In genomic region chr10:122578209-122579001, GRCm38 (mm10) we compare ENCODE assay signal across 8 mouse cellular contexts.
DNase-seq lines count a peak whose midpoint lies in the region; ATAC-seq and TF ChIP-seq lines count a peak whose summit lies in the region.

No protein-coding gene starts in this region.

- H3K27me3 ChIP-seq in testis, adult 2 months (ENCODE audit: control insufficient read depth, insufficient read depth, low read length): no peaks in the 10 kb centered on the region
- no peaks in the 10 kb centered on the region for H3K27me3 ChIP-seq in liver, embryonic 14.5 days (ENCODE audit: control insufficient read depth, insufficient read depth, low read length)
- H3K27me3 ChIP-seq in hindbrain, embryonic 13.5 days: no peaks in the 10 kb centered on the region

- peak; percentile 12; the same call in 1 of the 2 replicates for TF ChIP-seq CTCF in testis, adult 2 months (IDR thresholded peaks at IDR 0.05; ENCODE audit: control insufficient read depth, insufficient read depth, insufficient replicate concordance, low read depth, low read length)
- TF ChIP-seq CTCF in liver, embryonic 14.5 days (IDR thresholded peaks at IDR 0.05; ENCODE audit: low read depth): peak; percentile 51
- TF ChIP-seq CTCF in gastrocnemius, adult 2 months (IDR thresholded peaks at IDR 0.05): no peak

- ATAC-seq in cerebellum, adult (ENCODE audit: insufficient number of reproducible peaks, low FRiP score, low TSS enrichment): no peak
- ATAC-seq in liver, embryonic 14.5 days (ENCODE audit: insufficient read depth): no peak
- no peak for ATAC-seq in hindbrain, embryonic 13.5 days (ENCODE audit: low FRiP score)

- no peak overlapping the region for H3K4me3 ChIP-seq in testis, adult 2 months (ENCODE audit: control insufficient read depth, low read depth, low read length)
- H3K4me3 ChIP-seq in liver, embryonic 14.5 days (ENCODE audit: insufficient read depth in 1 of 2, low read depth in 2 of 2, low read length in 2 of 2): no peak overlapping the region
- H3K4me3 ChIP-seq in gastrocnemius, adult 2 months: no peak overlapping the region
- no peak overlapping the region for H3K4me3 ChIP-seq in hindbrain, embryonic 13.5 days

- H3K9me3 ChIP-seq in liver, embryonic 14.5 days (ENCODE audit: control insufficient read depth, low read length): no peaks in the 10 kb centered on the region
- H3K9me3 ChIP-seq in hindbrain, embryonic 13.5 days: no peaks in the 10 kb centered on the region

- no peaks in the 10 kb centered on the region for H3K36me3 ChIP-seq in testis, adult 2 months (ENCODE audit: control insufficient read depth, insufficient read depth, low read length)
- no peaks in the 10 kb centered on the region for H3K36me3 ChIP-seq in liver, embryonic 14.5 days (replicated peaks; ENCODE audit: control insufficient read depth, insufficient read depth, low read depth)
- H3K36me3 ChIP-seq in hindbrain, embryonic 13.5 days: no peaks in the 10 kb centered on the region

- TF ChIP-seq POLR2A in testis, adult 2 months (IDR thresholded peaks at IDR 0.05; ENCODE audit: control insufficient read depth, low read depth, low read length): no peak

- TF ChIP-seq EP300 in liver, embryonic 14.5 days (IDR thresholded peaks at IDR 0.05; ENCODE audit: low read depth): no peak

- no peak overlapping the region for H3K4me2 ChIP-seq in liver, embryonic 14.5 days (ENCODE audit: low read depth)
- no peak overlapping the region for H3K4me2 ChIP-seq in hindbrain, embryonic 13.5 days

- H3K9ac ChIP-seq in liver, embryonic 14.5 days (replicated peaks): no peak overlapping the region
- H3K9ac ChIP-seq in hindbrain, embryonic 13.5 days: no peak overlapping the region

- H3K27ac ChIP-seq in testis, adult 2 months (ENCODE audit: control insufficient read depth, insufficient read depth, low read depth, low read length): no peak overlapping the region
- H3K27ac ChIP-seq in liver, embryonic 14.5 days: no peak overlapping the region
- no peak overlapping the region for H3K27ac ChIP-seq in gastrocnemius, adult 2 months
- H3K27ac ChIP-seq in hindbrain, embryonic 13.5 days: no peak overlapping the region

- peak; percentile 21 to 60 for DNase-seq in cerebellum, postnatal 14 days
- no peak for DNase-seq in testis, postnatal 10 days (ENCODE audit: low spot score)
- DNase-seq in liver, embryonic 14.5 days (ENCODE audit: low read depth in 3 of 3, low spot score in 3 of 3): no peak
- no peak for DNase-seq in gastrocnemius, adult 2 months
- no peak for DNase-seq in layer of hippocampus, postnatal 25 days (ENCODE audit: extremely low spot score in 1 of 2, low spot score in 1 of 2)

- H3K4me1 ChIP-seq in testis, adult 2 months (ENCODE audit: control insufficient read depth, insufficient read depth, low read length): peaks cover 2% of the 10 kb centered on the region; the same call in 1 of the 2 replicates
- no peaks in the 10 kb centered on the region for H3K4me1 ChIP-seq in liver, embryonic 14.5 days (replicated peaks; ENCODE audit: control insufficient read depth in 2 of 2, insufficient read depth in 2 of 2, low read length in 1 of 2)
- H3K4me1 ChIP-seq in hindbrain, embryonic 13.5 days (replicated peaks): no peaks in the 10 kb centered on the region

- intact Hi-C loops in gastrocnemius, adult 2 months (cut with DNase I): no loop called here

- WGBS in liver, embryonic 14.5 days (ENCODE audit: insufficient replicate concordance): 45% methylated on average over 24 of the region's 24 CpGs
- 63% methylated on average over 24 of the region's 24 CpGs for WGBS in hindbrain, embryonic 13.5 days

Comparison
In these comparisons a context has a peak if more than half of its experiments do, and no peak if none do; other contexts are left out.
1. DNase-seq: peak in cerebellum, postnatal 14 days (2 of 2); none in testis, postnatal 10 days (single experiment), liver, embryonic 14.5 days (0 of 3), gastrocnemius, adult 2 months (single experiment) and layer of hippocampus, postnatal 25 days (0 of 2).